Mouse (Mus musculus): ENCODE measurements at regions not wholly inside any gene's neighbourhood (a gene's known extent, or its start where the extent isn't known, plus 50 kb on each side); places are given as distances from the start of the nearest gene placed in this dataset.
A peak's percentile ranks its signal among the peaks of the same experiment; 100 is the strongest.

DNA sequence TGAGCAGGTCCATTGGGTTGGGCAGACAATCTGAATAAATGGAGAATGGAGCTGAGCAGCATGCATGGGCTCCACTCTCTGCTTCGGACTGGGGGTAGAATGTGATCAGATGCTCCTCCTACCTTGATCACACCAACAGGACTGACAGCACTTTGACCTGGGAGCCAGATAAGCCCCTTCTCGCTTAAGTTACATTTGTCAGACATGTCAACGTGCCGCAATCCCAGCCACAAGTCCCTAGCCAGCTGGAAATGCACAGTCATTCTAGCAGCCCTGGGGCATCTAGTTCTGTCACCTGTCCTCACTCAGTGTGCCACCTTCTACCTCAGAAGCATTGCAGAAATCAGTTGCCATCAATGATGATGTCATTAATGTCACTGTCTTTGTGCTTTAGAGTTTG lies 272.1 kb upstream of the Myt1l start:
- TF ChIP-seq CTCF (IDR thresholded peaks at IDR 0.05; ENCODE audit: low read depth) = no peak
- TF ChIP-seq EP300 (IDR thresholded peaks at IDR 0.05; ENCODE audit: low read depth) = no peak
- H3K36me3 ChIP-seq (replicated peaks; ENCODE audit: control insufficient read depth, insufficient read depth, low read length) = no peaks in the 10 kb centered on the region
- H3K4me1 ChIP-seq (ENCODE audit: control insufficient read depth, insufficient read depth) = no peaks in the 10 kb centered on the region
- WGBS = 79% methylated on average over 4 of the region's 4 CpGs
- H3K27ac ChIP-seq (ENCODE audit: low read depth) = no peak overlapping the region
- ATAC-seq (ENCODE audit: insufficient read depth, low read depth) (no peak), DNase-seq (ENCODE audit: low spot score) (no peak)
- H3K4me2 ChIP-seq (ENCODE audit: low read depth, low read length) = no peak overlapping the region
- no peaks in the 10 kb centered on the region for H3K9me3 ChIP-seq (replicated peaks; ENCODE audit: control insufficient read depth, low read length)
- H3K4me3 ChIP-seq (ENCODE audit: low read depth, low read length) = no peak overlapping the region
- no peaks in the 10 kb centered on the region for H3K27me3 ChIP-seq (ENCODE audit: control insufficient read depth, insufficient read depth, low read length)
- H3K9ac ChIP-seq (replicated peaks; ENCODE audit: low read depth, low read length) = no peak overlapping the region

DNA sequence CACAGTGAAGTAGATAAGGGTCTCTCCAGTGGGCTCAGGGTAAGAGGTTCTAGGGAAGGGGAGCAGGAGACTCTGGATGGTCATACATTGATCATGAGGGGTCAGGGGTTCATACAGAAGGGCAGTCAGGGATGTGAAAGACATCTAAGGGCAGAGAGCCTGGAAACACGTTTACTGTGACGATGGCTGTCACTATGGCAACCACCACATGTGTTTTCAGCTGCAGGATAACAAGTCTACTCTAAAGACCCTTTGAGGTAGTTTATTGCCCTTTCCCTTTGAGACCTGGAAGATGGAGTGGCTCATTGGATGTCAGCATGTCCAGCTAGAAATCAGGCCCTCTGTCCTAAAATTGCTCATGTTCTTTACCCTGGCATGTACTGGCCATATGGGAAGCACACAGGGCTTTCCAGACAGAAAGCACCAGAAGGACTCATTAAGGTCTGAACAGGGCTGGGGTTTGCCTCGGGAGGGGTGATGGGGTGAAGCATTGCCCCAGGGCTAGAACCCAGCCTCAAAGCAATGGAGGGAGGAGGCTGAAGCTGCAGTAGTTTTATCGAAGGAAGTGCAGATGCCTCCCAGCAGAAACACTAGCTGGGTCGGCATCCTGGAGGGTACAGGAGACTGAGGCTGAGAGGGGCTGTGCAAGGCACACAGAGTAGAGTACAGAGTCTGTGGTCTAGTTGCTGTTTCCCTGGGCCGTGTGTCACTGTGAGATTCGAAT lies 271.0 kb upstream of the Myt1l start:
- TF ChIP-seq CTCF (IDR thresholded peaks at IDR 0.05; ENCODE audit: low read depth) (no peak), EP300 (IDR thresholded peaks at IDR 0.05; ENCODE audit: low read depth) (no peak)
- WGBS = 40% methylated on average over 7 of the region's 7 CpGs

GRCm38 (mm10) chr12:29257735-29258547 lies 270.2 kb upstream of the Myt1l start:
- DNase-seq (ENCODE audit: low spot score) = peak; percentile 70
- no peak for TF ChIP-seq CTCF (IDR thresholded peaks at IDR 0.05; ENCODE audit: low read depth)
- TF ChIP-seq EP300 (IDR thresholded peaks at IDR 0.05; ENCODE audit: low read depth) = no peak
- H3K27ac ChIP-seq (ENCODE audit: low read depth) = no peak overlapping the region
- H3K4me1 ChIP-seq (ENCODE audit: control insufficient read depth, insufficient read depth) = no peaks in the 10 kb centered on the region
- H3K36me3 ChIP-seq (replicated peaks; ENCODE audit: control insufficient read depth, insufficient read depth, low read length) = no peaks in the 10 kb centered on the region
- no peaks in the 10 kb centered on the region for H3K9me3 ChIP-seq (replicated peaks; ENCODE audit: control insufficient read depth, low read length)
- H3K4me2 ChIP-seq (ENCODE audit: low read depth, low read length) = peak overlapping the region; percentile 14; the same call in 1 of the 2 replicates
- H3K27me3 ChIP-seq (ENCODE audit: control insufficient read depth, insufficient read depth, low read length) = no peaks in the 10 kb centered on the region
- peak; percentile 62 for ATAC-seq (ENCODE audit: insufficient read depth, low read depth)
- WGBS = 30% methylated on average over 16 of the region's 16 CpGs
- H3K4me3 ChIP-seq (ENCODE audit: low read depth, low read length) = no peak overlapping the region
- H3K9ac ChIP-seq (replicated peaks; ENCODE audit: low read depth, low read length) = no peak overlapping the region

More for the DNA sequence above, 271.0 kb upstream of the Myt1l start:
- Histone ChIP-seq H3K27ac (ENCODE audit: low read depth) (no peak overlapping the region), H3K27me3 (ENCODE audit: control insufficient read depth, insufficient read depth, low read length) (no peaks in the 10 kb centered on the region), H3K4me2 (ENCODE audit: low read depth, low read length) (no peak overlapping the region), H3K4me3 (ENCODE audit: low read depth, low read length) (no peak overlapping the region), H3K4me1 (ENCODE audit: control insufficient read depth, insufficient read depth) (no peaks in the 10 kb centered on the region), H3K9me3 (replicated peaks; ENCODE audit: control insufficient read depth, low read length) (no peaks in the 10 kb centered on the region), H3K9ac (replicated peaks; ENCODE audit: low read depth, low read length) (no peak overlapping the region), H3K36me3 (replicated peaks; ENCODE audit: control insufficient read depth, insufficient read depth, low read length) (no peaks in the 10 kb centered on the region)
- no peak for ATAC-seq (ENCODE audit: insufficient read depth, low read depth)
- DNase-seq (ENCODE audit: low spot score) = no peak

- ATAC-seq (ENCODE audit: insufficient read depth, low read depth) (no peak), DNase-seq (ENCODE audit: low spot score) (no peak)
- TF ChIP-seq EP300 (IDR thresholded peaks at IDR 0.05; ENCODE audit: low read depth) (no peak), CTCF (IDR thresholded peaks at IDR 0.05; ENCODE audit: low read depth) (no peak)
- no peak overlapping the region for H3K27ac ChIP-seq (ENCODE audit: low read depth)
- no peaks in the 10 kb centered on the region for H3K9me3 ChIP-seq (replicated peaks; ENCODE audit: control insufficient read depth, low read length)
- no peaks in the 10 kb centered on the region for H3K27me3 ChIP-seq (ENCODE audit: control insufficient read depth, insufficient read depth, low read length)
- no peaks in the 10 kb centered on the region for H3K36me3 ChIP-seq (replicated peaks; ENCODE audit: control insufficient read depth, insufficient read depth, low read length)
- no peak overlapping the region for H3K9ac ChIP-seq (replicated peaks; ENCODE audit: low read depth, low read length)
- no peak overlapping the region for H3K4me3 ChIP-seq (ENCODE audit: low read depth, low read length)
- no peaks in the 10 kb centered on the region for H3K4me1 ChIP-seq (ENCODE audit: control insufficient read depth, insufficient read depth)
- peak overlapping the region; percentile 14; the same call in 1 of the 2 replicates for H3K4me2 ChIP-seq (ENCODE audit: low read depth, low read length)
Measured at GRCm38 (mm10) chr12:29258548-29258874, 269.7 kb upstream of the Myt1l start.

GRCm38 (mm10) chr12:29258966-29259365 lies 269.2 kb upstream of the Myt1l start:
- H3K4me2 ChIP-seq (ENCODE audit: low read depth, low read length) = no peak overlapping the region
- TF ChIP-seq CTCF (IDR thresholded peaks at IDR 0.05; ENCODE audit: low read depth) = no peak
- TF ChIP-seq EP300 (IDR thresholded peaks at IDR 0.05; ENCODE audit: low read depth) = no peak
- H3K27me3 ChIP-seq (ENCODE audit: control insufficient read depth, insufficient read depth, low read length) = no peaks in the 10 kb centered on the region
- ATAC-seq (ENCODE audit: insufficient read depth, low read depth) (no peak), DNase-seq (ENCODE audit: low spot score) (no peak)
- no peaks in the 10 kb centered on the region for H3K36me3 ChIP-seq (replicated peaks; ENCODE audit: control insufficient read depth, insufficient read depth, low read length)
- no peak overlapping the region for H3K9ac ChIP-seq (replicated peaks; ENCODE audit: low read depth, low read length)
- H3K4me3 ChIP-seq (ENCODE audit: low read depth, low read length) = no peak overlapping the region
- no peaks in the 10 kb centered on the region for H3K4me1 ChIP-seq (ENCODE audit: control insufficient read depth, insufficient read depth)
- H3K27ac ChIP-seq (ENCODE audit: low read depth) = no peak overlapping the region
- 63% methylated on average over 7 of the region's 7 CpGs for WGBS
- H3K9me3 ChIP-seq (replicated peaks; ENCODE audit: control insufficient read depth, low read length) = no peaks in the 10 kb centered on the region

Measured in heart, postnatal 0 days (tissue).